Mouse (Mus musculus) gastrocnemius, adult 8-10 months (tissue): ENCODE measurements around the gene Catsper2. TPM values are rescaled to one million over a fixed set of nuclear protein-coding genes. Genes with fewer than 3 reads are reported as not detected.
A peak's percentile ranks its signal among the peaks of the same experiment; 100 is the strongest.
"Not testable (repeated sequence)": the region's sequence is repeated elsewhere in the genome, so short reads cannot be mapped to it uniquely, and the experiment has no call there.

Source experiments
- DNase-seq, 2 experiments: peaks; one replicate each; pipeline ENCODE4 v3.0.0; 2022; ENCODE audit warnings: low spot score in 2 of 2
- total RNA-seq, 4 experiments: library from RNA; stranded (reverse); gene quantifications; 2 replicates each; pipeline ENCODE4 v1.2.4; 2022

The Catsper2 gene
- total RNA-seq, 4 experiments from 2014 or later, result 1.4 to 3.1 (median 2.2) TPM

DNA sequence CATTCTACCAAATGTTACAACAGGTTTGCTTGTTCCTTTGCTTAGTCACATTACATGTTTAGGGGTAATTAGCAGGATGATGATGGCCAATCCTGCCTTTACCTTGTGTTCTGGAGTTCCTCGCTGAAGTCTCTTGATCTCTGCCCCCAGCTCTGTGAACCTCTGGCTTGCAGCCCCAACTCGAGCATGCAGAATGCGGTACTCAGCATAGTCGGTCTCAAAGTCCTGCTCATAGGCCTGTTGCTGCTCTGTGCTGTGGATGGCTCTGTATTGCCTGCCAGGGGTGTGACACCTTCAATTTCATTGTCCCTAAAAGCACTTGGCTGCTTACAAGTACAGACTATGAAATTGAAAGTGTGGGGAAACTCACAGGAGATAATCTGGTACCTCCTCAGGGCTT, 26.2 kb upstream of the Catsper2 start:
- DNase-seq, result no peak

GRCm38 (mm10) chr2:121434854-121435253, 21.3 kb upstream of the Catsper2 start:
- no peak for DNase-seq

DNA sequence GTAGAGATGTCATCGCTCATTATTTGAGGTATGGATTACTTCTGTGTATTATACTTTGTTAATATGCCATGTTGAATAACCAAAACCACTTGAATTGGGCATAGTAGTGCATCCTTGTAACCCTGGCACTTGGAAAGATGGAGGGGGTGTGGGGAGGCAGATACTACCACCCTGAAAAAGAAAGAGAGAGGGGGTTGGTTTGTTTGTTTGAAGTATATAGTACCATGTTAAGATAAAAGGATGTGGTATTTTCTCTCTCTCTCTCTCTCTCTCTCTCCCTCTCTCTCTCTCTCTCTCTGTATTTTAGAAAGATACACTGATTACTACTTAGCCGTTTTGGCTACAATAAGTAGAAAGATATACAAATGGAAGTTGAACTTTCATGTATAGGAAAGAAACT, 12.3 kb upstream of the Catsper2 start:
- DNase-seq, result no peak

GRCm38 (mm10) chr2:121423166-121423565, 9.6 kb upstream of the Catsper2 start:
- no peak for DNase-seq

DNA sequence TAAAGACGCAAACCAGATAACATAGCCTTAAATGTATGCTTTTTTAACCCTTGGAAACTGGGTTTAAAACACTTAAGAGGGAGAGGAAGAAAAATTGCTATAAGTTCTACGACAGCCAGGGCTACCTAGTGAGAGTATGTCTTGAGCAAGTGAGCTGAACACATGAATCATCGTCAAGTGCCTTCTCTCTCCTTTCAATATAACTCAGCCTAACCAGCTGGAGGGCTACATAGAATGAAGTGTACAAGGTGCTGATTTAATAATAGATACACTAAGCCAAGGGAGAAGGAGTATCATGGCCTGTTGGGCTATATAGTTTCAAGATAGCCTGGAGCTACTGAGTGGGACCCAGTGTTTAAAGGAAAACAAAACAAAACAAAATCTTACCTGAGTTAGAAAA, 4.9 kb upstream of the Catsper2 start:
- DNase-seq, result no peak

- no peak for DNase-seq
Measured at GRCm38 (mm10) chr2:121416356-121416755, 2.8 kb upstream of the Catsper2 start.

DNA sequence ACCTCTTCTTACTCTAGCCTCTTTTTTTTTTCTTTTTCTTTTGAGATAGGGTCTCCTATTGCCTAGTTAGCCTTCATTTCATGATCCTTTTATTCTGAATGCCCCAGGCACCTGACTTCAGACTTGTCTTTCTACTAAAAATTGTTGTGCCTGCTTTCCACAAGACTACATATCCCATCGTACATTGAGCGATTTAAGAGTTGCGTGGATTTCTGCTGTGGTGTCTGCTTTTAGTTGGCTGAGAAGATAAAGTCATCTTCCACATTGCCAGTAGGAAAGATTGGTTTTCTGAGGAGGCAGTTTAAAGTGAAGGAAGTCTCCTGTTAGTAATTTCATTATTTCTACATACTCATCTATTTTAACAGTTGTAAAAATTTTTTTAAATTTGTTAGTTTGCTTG, 2.0 kb upstream of the Catsper2 start:
- no peak for DNase-seq

DNA sequence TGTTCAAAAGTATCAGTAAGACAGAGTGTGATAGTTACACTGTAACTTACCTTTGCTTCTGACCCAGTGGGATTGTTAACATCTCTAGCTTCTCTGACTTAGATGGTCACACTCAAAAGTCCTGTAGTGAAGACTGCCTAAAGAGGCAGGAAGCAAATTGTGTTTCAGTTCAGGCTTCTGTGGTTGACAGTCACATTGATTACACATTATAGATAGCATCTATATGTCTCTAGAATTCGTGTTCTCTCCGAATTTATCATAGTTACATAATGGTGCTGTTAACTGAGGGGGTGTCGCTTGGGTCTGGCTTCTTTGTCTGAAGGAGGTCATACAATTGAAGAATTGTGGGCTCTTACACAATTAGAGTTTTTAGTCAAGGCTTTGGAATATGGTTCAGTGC, 1.5 kb upstream of the Catsper2 start:
- no peak for DNase-seq

- DNase-seq, result peak in 1 of 2 experiments; percentile 12
Measured at GRCm38 (mm10) chr2:121414139-121414685, 620 bp upstream of the Catsper2 start.

DNA sequence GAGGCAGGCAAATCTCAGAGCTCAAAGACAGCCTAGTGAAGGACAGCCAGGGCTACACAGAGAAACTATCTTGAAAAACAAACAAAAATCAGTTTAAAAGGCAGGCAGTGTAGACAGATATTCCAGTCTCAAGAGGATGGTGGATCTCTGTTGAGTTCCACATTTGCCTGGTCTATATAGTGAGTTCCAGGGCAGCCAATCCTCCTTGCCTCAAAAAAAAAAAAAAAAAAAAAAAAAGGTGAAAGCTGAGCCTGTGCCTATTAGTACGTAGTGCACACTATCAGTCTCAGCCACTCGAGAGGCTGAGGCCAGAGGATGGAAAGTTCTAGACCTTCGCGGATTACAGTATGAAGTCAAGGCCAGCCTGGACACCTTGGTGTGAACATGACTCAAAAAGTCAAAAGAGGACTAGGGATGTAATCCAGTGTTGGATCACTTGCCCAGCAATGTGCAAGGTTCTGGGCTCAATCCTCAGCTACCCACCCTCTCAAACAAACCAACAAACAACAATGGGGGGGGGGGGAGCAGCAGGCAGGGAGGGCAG, 677 bp downstream of the Catsper2 start:
- DNase-seq, result peak in 1 of 2 experiments; percentile 8

- no peak for DNase-seq
Measured at GRCm38 (mm10) chr2:121408160-121408559, 5.4 kb downstream of the Catsper2 start.

DNA sequence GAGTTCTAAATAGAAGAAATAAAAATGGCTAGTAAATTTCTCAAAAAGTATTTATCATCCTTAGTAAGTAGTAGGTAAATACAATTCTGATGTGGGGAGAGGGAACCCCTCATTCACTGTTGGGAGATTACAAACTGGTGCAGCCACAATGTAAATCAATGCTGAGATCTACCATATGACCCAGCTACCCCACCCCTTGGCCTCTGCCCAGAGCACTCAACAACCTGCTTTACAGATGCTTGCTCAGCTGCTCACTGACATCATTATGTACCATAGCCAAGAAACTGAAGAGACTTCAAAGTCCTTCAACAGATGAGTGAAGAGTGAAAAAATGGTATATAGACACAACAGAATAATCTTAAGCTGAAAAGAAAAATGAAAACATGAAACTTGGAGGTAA, 10.3 kb downstream of the Catsper2 start:
- DNase-seq, result no peak

- peak in 1 of 2 experiments; percentile 31 for DNase-seq
Measured at GRCm38 (mm10) chr2:121396624-121397023, 17.0 kb downstream of the Catsper2 start.

DNA sequence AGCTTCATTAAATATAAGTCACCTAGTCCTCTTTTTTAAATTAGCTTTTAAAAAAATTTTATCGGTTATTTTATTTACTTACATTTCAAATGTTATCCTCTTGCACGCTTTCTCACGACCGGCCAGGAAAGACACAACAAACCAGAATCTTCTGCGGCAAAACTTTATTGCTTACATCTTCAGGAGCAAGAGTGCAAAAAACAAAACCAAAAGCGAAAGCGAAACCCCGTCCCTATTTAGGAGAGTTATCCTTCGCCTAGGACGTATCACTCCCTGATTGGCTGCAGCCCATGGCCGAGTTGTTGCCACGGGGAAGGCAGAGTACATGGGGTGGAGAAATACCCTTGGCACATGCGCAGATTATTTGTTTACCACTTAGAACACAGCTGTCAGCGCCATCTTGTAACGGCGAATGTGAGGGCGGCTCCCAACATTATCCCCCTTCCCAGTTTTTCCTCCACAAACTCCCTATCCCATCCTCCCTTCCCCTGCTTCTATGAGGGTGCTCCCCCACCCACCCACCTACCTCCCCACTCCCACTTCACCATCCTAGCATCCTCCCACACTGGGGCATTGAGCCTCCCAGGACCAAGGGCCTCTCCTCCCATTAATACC, 26.5 kb downstream of the Catsper2 start, which contains the start of gene Strc:
TSS of gene Strc (minus strand) at position 208 of the 615 bp plus-strand sequence.
- not testable (repeated sequence) for DNase-seq

- DNase-seq, result no peak
Measured at GRCm38 (mm10) chr2:121374766-121375165, 38.8 kb downstream of the Catsper2 start.

DNA sequence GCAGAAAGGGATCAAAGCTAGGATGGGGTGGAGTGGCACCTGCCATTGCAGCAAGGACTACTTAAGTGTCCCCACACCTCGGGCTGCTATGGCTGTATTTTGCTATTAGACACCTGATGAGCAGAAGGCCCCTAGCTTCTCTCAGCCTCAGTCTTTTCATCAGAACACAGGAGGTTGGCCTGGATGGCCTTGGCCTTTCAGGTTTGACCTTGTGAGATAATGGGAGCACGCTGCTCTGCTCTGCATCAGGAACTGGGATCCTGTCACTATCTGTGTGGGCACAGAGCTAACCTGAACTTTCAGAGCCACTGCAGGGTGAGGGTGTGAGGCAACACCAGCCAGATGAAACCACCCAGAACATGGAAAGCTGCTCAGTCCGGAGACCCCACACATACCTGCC, 41.3 kb downstream of the Catsper2 start:
- DNase-seq, result no peak

DNA sequence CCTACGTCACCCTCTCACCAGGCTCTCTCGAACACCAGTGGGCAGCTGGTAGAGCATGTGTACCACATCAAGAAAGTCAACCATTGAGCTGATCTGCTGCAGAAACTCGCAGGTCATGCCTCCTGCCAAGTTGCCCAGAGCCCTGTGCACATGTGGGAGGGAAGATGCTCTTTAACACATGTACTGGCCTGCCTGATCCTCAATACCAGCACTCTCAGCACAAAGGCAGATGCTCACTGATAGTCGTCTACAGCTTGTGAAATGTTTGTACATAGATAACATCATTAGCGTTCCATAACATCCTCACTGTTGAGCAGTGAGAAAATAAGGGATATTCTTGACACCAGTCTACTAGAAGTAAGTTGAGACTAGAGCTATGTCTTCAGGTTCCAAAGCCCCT, 42.7 kb downstream of the Catsper2 start:
- no peak for DNase-seq

DNA sequence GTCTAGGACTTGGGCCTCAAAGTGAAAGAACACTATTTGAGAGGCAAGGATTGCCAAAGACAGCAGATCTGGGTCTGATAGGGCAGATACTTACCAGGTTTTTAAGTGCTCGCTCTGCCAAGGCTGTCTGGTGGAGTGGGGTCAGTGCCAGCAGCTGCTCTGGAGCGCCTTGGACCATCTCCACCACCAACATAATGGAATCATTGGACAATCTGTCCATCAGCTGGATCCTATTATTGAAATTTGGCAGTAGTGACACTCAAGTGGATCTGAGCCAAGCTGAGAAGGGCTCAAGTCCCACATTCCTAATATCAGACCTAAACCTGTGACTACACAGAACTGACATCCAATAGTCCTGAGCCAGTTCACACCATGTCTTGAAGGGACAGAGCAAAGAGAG, 44.8 kb downstream of the Catsper2 start:
- no peak for DNase-seq

- no peak for DNase-seq
Measured at GRCm38 (mm10) chr2:121363656-121364055, 49.9 kb downstream of the Catsper2 start.

- no peak for DNase-seq
Measured at GRCm38 (mm10) chr2:121359461-121359860, 54.1 kb downstream of the Catsper2 start.

- DNase-seq, result no peak
Measured at GRCm38 (mm10) chr2:121358381-121358780, 55.2 kb downstream of the Catsper2 start.

GRCm38 (mm10) chr2:121357961-121358360, 55.6 kb downstream of the Catsper2 start:
- DNase-seq, result no peak

DNA sequence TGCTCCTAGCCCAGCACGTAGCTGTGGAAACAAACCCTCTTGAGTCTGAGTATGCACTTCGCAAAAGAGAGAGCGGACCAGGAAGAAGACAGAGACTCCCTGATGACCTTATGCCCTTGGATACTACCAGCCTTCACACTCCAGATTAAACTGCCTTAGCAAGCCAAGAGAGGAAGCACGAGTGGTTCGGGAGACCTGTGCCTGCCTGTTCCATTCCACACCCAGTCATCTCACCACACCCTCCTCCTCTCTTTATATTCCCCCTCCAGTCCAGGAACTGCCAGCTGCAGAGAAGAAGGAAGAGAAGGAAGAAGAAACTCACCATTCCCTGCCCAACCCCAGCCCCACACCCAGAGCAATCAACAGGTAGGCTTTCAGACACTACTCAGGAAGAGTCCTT, 56.1 kb downstream of the Catsper2 start, which contains the start of gene Ckmt1:
TSS of gene Ckmt1 (plus strand) at position 221 of the 400 bp plus-strand sequence.
- DNase-seq, result no peak
